Mouse (Mus musculus) adrenal gland, postnatal 25 days (tissue): Measurements from ENCODE around the gene Ube2u. TPM values are rescaled to one million over a fixed set of nuclear protein-coding genes. Genes with fewer than 3 reads are reported as not detected.
"Not testable (repeated sequence)": the region's sequence is repeated elsewhere in the genome, so short reads cannot be mapped to it uniquely, and the experiment has no call there.

Experiments
- DNase-seq: peaks from one replicate; pipeline ENCODE4 v3.0.0; 2021; ENCODE audit warnings: mixed read lengths
- long read RNA-seq: library from polyadenylated mRNA; stranded (forward); transcript quantifications from one replicate; pipeline ENCODE4 v2.0.0, GENCODE M21; 2021
- total RNA-seq: library from RNA; stranded (reverse); gene quantifications from 2 replicates; pipeline ENCODE4 v1.2.3, GENCODE M21; 2021

Ube2u gene
- not detected in 2 replicates for total RNA-seq
- long read RNA-seq, result 0 reads

- peak; percentile 60 for DNase-seq
Measured at GRCm38 (mm10) chr4:100478592-100479321, at the start of gene Ube2u. Gene Ube2u (plus strand): TSS chr4:100478849.

DNA sequence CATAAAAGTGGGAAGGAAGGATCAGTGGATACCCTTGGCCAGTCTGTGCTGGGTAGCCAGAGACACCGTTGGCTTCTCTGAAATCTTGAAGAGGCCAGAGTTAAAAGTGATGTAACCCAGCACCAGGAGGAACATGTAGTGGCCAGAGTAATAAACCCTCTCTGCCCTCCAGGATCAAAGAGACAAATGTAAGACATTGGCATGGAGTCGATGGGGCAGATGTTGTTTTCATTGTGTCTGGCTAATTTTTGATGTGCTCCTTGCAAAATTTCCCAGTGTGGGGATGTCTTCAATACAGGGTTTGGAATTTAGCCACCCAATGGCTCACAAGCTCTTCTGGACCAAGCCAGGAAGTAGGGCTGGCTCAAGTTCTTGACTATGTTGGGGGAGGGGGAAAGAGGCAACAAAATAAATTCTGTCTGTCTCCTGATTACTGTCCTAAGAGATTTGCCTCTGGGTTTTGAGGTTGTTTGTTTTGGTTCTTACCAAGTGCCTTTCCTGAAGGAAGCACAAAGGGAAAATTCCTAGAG, 49.2 kb upstream of the Ube2u start:
- DNase-seq, result no peak

GRCm38 (mm10) chr4:100435281-100436168, 43.1 kb upstream of the Ube2u start:
- DNase-seq, result no peak

DNA sequence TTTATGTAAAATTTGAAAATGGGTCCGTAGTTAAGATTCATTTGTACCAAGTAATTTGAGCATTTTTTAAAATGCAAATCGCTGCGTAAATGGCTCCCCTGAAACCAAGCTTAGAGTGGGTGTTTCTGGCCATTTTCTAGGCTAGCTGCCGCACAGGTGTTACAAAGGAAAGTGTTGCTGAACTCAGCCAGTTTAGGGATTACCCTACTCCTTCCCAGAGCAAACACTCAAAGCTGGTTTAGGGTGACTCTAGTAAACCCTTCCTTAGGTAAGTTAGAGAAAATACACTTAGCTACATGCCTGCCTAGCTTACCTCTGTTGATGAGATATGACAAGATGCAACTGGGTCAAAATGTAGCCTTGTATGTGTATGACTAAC, 42.5 kb upstream of the Ube2u start:
- no peak for DNase-seq

DNA sequence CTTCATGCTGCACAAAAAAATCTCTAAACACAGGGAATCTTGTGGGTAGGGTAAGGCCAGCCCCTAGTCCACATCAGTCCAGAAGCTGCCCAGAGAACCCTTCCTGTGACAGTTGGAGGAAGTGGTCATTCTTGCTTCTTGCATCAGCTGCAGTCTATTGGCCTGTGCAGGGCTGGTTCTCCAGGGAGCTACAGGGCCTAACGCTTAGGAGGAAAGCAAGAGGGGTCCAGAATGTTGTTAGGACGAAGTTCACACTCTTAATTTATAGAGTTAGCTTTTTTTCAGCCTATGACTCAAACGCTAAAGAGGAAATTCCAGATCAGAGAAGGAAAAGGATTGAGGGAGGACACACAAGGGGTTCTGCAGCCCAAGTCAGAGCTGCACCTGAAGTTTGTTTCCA, 31.8 kb upstream of the Ube2u start:
- no peak for DNase-seq

GRCm38 (mm10) chr4:100462493-100463120, 16.0 kb upstream of the Ube2u start:
- DNase-seq, result no peak

- DNase-seq, result no peak
Measured at GRCm38 (mm10) chr4:100488447-100488846, 9.8 kb downstream of the Ube2u start.

DNA sequence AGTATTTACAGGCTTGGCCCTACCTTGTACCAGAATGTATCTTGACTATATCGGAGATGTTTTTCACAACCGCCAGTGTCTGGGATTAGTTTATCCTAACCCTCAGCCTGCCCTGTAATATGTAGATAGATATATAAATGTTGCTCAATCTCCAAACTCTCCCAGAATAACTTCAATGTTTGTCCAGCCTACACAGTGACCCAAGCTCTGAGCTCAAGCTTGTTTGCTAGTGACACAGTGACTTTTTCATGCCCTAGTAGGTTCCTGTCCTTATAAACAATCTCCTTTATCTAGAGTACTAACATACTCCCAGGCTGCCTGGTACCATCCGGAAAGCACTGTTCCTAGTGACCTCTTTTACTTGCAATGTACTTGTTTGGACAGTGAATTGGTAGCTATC, 16.5 kb downstream of the Ube2u start:
- DNase-seq, result no peak

DNA sequence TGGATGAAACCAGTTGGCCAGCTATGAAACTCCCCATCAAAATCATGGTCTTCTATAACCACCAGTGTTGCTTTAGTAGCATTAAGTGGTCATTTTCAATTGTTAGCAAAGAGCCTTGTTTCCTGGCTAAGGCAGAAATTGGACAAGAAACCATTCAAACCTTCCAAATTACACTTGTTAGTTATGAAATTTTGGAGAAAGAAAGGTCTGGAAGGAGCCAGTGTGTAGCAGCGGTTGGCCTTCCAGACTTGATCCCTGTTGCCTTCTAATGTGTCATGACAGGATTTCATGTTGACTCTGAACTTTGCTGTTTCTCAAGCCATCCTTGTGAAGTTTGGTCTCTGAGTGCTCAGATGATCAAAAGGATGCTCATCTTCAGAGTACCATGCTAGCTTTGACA, 17.9 kb downstream of the Ube2u start:
- DNase-seq, result no peak

DNA sequence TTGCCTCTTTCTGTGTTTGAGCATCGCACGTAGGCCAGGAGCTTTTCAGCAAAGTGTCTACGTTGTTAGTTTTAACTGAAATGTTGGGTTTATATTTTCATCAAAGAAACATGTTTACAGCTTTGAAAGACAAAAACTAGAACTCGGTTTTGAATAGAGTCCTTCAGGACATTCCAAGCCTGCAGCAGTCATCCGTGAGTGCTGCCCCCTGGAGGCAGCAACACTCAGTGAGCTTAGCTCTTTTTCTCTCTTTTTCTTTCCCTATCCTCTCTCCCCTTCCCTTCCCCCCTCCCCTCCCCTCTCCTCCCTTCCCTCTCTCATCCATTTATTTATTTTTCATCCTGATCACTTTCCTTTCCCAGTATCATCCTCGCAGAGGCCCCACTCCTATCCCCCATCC, 19.5 kb downstream of the Ube2u start:
- DNase-seq, result peak; percentile 35

GRCm38 (mm10) chr4:100499037-100499601, 20.5 kb downstream of the Ube2u start:
- not testable (repeated sequence) for DNase-seq

DNA sequence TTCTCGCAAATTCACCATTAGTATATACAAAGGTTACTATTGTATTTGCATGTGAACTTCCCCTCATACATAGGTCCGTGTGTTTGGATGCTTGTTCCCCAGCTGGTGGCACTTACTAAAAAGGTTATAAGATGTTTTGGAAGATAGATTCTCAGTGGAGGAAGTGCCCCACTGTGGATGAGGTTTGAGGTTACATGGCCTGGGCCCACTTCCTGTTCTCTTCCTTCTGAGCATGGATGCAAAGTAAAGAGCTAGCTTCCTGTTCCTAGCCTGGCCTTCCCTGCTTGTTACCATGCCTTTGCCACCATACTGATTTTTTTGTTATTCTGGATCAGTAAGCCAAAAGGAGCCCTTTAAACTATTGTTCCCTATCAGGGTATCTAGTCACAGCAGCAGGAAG, 24.7 kb downstream of the Ube2u start:
- DNase-seq, result no peak

DNA sequence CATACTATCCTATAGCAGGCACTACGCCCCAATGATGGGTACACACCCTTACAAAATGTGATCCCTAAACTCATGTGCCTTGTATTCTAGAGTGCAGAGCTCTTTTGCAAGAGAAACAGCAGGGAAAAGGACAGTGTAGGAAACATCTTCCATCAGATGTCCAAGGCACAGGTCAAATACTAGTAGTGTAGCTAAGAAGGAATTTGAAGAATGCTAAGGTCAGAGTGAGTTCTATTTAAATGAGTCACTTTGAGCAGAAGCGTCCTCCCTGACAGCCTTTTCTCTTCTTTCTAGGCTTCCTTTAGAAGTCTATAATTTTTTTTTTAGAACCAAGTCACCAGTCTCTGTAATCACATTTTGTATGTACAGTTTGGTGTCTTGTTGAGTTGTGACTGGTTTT, 39.0 kb downstream of the Ube2u start:
- no peak for DNase-seq

GRCm38 (mm10) chr4:100522534-100522933, 43.9 kb downstream of the Ube2u start:
- DNase-seq, result no peak

- DNase-seq, result no peak
Measured at GRCm38 (mm10) chr4:100524741-100525140, 46.1 kb downstream of the Ube2u start.

DNA sequence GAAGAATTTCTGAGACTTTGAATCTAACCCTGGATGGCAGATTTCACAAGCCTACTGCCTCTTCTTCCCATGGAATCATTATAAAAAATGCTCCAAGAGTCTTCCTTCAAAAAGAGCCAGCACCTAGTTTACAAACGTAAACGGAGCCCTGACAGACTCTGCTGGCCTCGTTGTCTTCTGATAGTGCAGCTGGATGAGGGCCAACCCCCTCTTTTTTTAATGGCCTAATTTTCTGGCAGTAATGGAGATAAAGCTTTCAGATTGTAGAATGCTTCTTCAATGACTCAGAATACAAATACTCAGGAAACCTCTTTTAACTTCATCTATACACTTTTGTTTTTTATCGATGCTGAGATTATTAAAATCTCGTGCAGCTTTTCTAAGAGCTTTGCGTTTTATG, 47.6 kb downstream of the Ube2u start:
- DNase-seq, result peak; percentile 55

DNA sequence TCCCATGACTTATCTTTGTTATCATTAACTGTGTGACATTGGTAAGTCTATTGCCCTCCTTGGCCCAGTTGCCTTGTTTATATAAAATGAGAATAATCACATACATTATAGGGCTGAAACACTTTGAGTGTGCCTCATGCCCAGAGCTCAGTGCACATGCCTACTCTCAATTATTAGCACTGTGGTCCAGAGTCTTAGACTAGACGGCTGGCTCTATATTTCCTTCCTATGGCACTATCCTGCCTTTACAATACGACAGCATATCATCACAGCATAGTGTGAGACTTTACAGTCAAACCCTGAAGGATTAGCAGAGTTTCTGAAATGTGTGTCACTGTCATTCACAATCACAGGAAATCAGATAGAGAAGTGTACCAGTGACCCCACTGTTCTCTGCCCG, 48.4 kb downstream of the Ube2u start:
- no peak for DNase-seq

DNA sequence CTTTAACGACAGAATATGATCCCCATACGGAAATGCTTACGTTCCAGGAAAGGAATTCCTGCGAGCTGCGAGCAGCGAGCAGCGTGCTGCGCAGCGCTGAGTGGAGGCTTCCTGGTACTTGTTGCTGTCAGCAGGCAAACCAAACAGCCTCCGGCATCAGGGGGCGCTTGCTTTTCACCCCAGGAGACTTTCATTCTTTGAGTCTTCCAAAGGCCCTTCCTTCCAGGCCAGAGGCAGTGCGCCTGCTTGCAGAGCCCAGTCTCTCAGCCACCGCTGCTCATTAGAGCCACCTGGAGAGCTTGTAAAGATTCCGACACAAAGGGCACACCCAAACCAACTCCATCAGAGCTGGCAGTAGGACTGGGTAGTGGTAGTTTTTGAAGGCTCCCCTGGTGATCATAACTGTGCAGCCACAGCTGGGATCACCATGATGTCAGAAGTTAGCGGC, 48.9 kb downstream of the Ube2u start:
- DNase-seq, result no peak

GRCm38 (mm10) chr4:100533607-100534006, 55.0 kb downstream of the Ube2u start:
- no peak for DNase-seq

GRCm38 (mm10) chr4:100534946-100535345, 56.3 kb downstream of the Ube2u start:
- no peak for DNase-seq

- no peak for DNase-seq
Measured at GRCm38 (mm10) chr4:100537898-100538297, 59.2 kb downstream of the Ube2u start.

- DNase-seq, result no peak
Measured at GRCm38 (mm10) chr4:100539483-100539882, 60.8 kb downstream of the Ube2u start.
